Mouse (Mus musculus) kidney, adult 2 months (tissue): ENCODE measurements at regions not wholly inside any gene's neighbourhood (a gene's known extent, or its start where the extent isn't known, plus 50 kb on each side); places are given as distances from the start of the nearest gene placed in this dataset.

Experiments
- DNase-seq: peaks from one replicate; pipeline ENCODE4 v3.0.0; 2021
- H3K27ac ChIP-seq: fragments of 200-500 bp; 2 replicates; pipeline ENCODE4 v1.5.1; 2012; ENCODE audit warnings: low read depth, low read length, control low read depth, inconsistent platforms; ENCODE audit not compliant: insufficient read depth
- H3K27me3 ChIP-seq: fragments of 200-500 bp; replicated peaks from 2 replicates; pipeline ENCODE4 v1.6.1; 2012; ENCODE audit warnings: mild to moderate bottlenecking, moderate library complexity, low read length, inconsistent platforms; ENCODE audit not compliant: control insufficient read depth, insufficient read depth
- H3K36me3 ChIP-seq: fragments of 200-500 bp; 2 replicates; pipeline ENCODE4 v1.6.1; 2012; ENCODE audit warnings: mild to moderate bottlenecking, moderate library complexity, low read length, inconsistent platforms; ENCODE audit not compliant: control insufficient read depth, insufficient read depth
- H3K4me1 ChIP-seq: fragments of 200-500 bp; 2 replicates; pipeline ENCODE4 v1.6.1; 2011; ENCODE audit warnings: low read length; ENCODE audit not compliant: control insufficient read depth, insufficient read depth
- H3K4me3 ChIP-seq: fragments of 200-500 bp; 2 replicates; pipeline ENCODE4 v1.5.1; 2011; ENCODE audit warnings: mild to moderate bottlenecking, low read depth, low read length, control low read depth; ENCODE audit not compliant: insufficient read depth
- CTCF ChIP-seq: fragments of 200-500 bp; conservative IDR thresholded peaks from 2 replicates; pipeline ENCODE4 v1.5.1; 2011; ENCODE audit warnings: low read depth, mild to moderate bottlenecking, control low read depth, low read length, moderate library complexity, mixed read lengths; ENCODE audit not compliant: insufficient read depth, insufficient read length
- POLR2A ChIP-seq: fragments of 200-500 bp; IDR thresholded peaks from one replicate; pipeline ENCODE4 v1.6.1; 2011; ENCODE audit warnings: low read depth, low read length, control low read depth
- WGBS: fragments of 180-500 bp; shearing (Covaris S2); methylation state at CpG from one replicate; pipeline ENCODE4 v1.1.7; 2018; 5-methylcytosine and 5-hydroxymethylcytosine counted together

DNA sequence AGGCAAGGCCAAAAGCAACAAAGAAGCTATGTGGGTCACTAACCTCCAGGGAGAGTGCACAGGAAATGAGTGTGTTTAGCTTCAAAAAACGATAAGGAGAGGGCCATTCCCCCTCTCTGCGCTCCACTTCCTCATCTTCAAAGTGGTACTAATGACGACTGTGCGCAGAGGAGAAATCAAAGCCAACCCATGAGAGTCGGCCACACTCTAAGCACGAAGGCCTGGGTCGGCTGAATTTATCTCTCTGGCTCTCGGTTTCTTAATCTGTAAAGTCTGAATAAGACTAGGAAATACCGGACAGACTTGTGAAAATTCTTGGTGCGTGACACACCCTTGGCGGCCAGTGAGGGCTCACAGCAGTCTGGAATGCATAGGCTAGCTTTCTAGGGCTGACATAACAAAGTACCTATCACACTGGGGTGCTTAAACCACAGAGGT is 200.9 kb downstream of the Ankrd50 start:
- DNase-seq = peak; percentile 64
- H3K27ac ChIP-seq = no peak overlapping the region
- no peaks in the 10 kb centered on the region for H3K27me3 ChIP-seq
- TF ChIP-seq CTCF (no peak), POLR2A (no peak)
- no peaks in the 10 kb centered on the region for H3K4me1 ChIP-seq
- H3K36me3 ChIP-seq = no peaks in the 10 kb centered on the region
- 14% methylated on average over 11 of the region's 11 CpGs for WGBS
- H3K4me3 ChIP-seq = no peak overlapping the region

DNA sequence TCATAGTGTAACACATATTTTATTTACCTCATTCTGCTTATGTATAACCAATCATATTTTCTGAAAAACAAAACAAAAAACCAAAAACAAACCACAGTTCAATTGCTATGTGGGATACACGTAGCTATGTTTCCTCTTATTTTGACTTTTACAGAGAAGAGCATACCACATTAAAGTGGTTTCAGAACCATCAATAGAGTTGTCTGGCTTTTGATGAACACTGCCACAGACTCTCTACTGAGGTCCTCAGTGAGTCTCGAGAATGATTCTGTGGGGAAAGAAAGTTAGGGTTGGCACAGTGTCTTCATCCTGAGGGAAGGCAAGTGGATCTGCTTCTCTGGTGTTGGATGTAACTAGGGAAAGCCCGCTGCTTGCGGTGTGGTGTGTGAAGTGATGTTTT is 201.8 kb downstream of the Ankrd50 start:
- WGBS = 94% methylated on average over 4 of the region's 4 CpGs
- Histone ChIP-seq H3K4me1 (no peaks in the 10 kb centered on the region), H3K27ac (no peak overlapping the region), H3K4me3 (no peak overlapping the region), H3K27me3 (no peaks in the 10 kb centered on the region), H3K36me3 (no peaks in the 10 kb centered on the region)
- no peak for DNase-seq
- no peak for TF ChIP-seq CTCF
- TF ChIP-seq POLR2A = no peak

DNA sequence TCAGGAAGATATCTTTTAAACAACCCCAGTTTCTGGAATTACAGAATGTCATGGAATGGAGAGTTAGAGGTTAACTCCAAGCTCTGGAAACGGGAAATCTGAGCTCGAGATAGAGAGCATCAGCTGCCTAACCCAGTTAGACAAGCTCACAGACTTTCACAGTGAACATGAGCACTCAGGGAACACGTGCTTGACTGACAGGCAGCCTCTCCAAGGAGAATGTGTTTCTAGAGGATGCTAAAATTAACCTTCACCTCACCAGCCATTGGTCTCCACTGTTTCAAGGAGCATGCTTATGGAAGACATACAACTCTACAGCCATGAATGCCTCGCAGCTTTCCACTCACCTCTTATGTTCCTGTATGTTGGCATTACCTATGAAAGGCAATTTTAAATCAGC is 203.0 kb downstream of the Ankrd50 start:
- no peaks in the 10 kb centered on the region for H3K4me1 ChIP-seq
- H3K27ac ChIP-seq = no peak overlapping the region
- no peak for DNase-seq
- no peaks in the 10 kb centered on the region for H3K27me3 ChIP-seq
- H3K36me3 ChIP-seq = no peaks in the 10 kb centered on the region
- TF ChIP-seq CTCF (no peak), POLR2A (no peak)
- 69% methylated on average over 4 of the region's 4 CpGs for WGBS
- no peak overlapping the region for H3K4me3 ChIP-seq

DNA sequence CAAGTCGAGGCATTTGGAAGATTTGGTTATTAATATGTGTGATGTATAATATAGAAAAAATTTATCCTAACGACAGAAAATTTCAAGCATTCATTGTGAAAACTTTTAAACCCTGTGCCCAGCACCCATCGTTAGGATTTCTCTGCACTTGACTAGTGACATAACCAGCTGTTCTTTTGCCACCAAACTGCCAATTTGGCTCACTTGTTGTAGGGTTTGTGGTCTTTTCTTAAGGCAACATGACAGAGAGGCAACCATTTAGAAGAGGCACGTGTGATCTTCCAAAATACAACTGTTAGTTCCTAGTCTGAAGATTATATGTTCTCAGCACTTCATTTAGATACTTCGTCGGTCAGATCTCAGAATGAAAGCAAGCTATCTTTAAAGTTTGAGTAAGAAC is 203.8 kb downstream of the Ankrd50 start:
- no peaks in the 10 kb centered on the region for H3K27me3 ChIP-seq

DNA sequence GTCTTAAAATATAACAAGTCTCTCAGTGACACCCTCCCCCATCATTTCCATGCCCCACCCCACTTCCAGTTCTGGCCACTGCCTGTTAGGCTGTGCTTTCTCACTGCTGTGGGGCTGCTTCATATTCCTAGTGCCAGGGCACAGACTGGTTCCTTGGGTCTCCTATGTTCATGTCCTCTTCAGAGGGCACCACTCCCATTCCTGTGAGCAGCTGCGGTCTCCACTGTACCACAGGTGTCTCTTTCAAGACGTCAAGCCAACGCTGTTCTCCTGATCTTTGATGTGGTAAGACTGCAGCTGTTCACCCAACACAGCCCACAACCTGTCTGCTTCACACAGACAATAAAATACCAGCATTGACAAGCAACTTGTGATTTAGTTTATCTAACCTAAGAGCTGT is 204.5 kb downstream of the Ankrd50 start:
- Histone ChIP-seq H3K4me1 (no peaks in the 10 kb centered on the region), H3K4me3 (no peak overlapping the region), H3K27ac (no peak overlapping the region), H3K27me3 (no peaks in the 10 kb centered on the region), H3K36me3 (no peaks in the 10 kb centered on the region)
- TF ChIP-seq POLR2A = no peak
- TF ChIP-seq CTCF = no peak
- DNase-seq = no peak
- WGBS = 87% methylated on average over 3 of the region's 3 CpGs

More for the DNA sequence above, 203.8 kb downstream of the Ankrd50 start:
- Histone ChIP-seq H3K4me1 (no peaks in the 10 kb centered on the region), H3K36me3 (no peaks in the 10 kb centered on the region), H3K4me3 (no peak overlapping the region), H3K27ac (no peak overlapping the region)
- WGBS = 84% methylated on average over 6 of the region's 6 CpGs
- no peak for DNase-seq
- TF ChIP-seq CTCF (no peak), POLR2A (no peak)

DNA sequence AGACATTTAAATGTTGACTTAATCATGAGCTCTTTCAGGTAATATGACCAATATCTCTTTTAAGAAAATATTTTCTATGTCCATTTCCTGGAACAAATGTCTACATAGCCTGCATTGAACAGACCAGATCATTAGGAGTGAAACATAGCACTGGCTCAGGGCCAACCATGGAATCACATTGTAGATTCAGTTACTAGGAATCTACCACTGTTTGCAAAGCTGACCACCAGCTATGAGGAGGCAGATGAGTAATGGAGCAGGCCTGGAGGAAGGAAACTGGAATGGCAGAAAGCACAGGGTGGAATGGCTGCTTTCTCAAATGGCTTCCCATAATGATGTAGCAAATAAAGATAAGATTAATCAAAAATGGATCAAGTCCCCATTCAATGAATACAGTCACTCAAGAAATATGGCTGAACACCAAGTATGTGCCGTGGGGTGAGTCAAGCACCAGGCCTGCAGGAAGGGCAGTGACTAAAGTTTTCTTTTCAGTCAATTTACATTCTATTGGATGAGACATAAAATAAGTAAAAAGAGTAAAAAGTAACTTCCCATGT is 207.6 kb downstream of the Ankrd50 start:
- H3K27ac ChIP-seq = no peak overlapping the region
- 75% methylated on average over 1 of the region's 1 CpGs for WGBS
- no peak for TF ChIP-seq CTCF
- TF ChIP-seq POLR2A = no peak

DNA sequence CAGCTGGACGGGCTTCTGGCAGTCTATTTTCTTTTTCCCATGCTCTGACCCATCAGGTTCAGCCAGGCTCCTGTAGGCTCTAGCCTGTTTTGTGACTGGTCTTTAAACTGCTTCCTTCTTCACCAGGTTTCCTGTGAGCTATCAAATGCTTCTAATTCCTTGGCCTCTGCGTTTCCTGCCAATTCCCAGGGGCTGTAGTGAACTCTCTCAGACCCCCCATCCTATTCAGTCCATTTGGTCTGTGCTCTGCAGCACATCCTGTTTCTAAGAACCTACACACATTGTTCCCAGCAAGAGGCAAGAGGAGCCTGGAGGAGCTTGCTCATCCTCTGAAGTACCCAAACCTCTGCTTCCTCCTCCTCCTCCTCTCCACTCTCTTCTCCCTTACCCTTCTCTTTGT is 209.3 kb downstream of the Ankrd50 start:
- Histone ChIP-seq H3K4me3 (no peak overlapping the region), H3K27me3 (no peaks in the 10 kb centered on the region), H3K27ac (no peak overlapping the region), H3K36me3 (no peaks in the 10 kb centered on the region), H3K4me1 (no peaks in the 10 kb centered on the region)
- DNase-seq = peak; percentile 77
- TF ChIP-seq POLR2A (no peak), CTCF (no peak)
- WGBS = 53% methylated on average over 2 of the region's 2 CpGs

More for the DNA sequence above, 207.6 kb downstream of the Ankrd50 start:
- DNase-seq = no peak
- Histone ChIP-seq H3K27me3 (no peaks in the 10 kb centered on the region), H3K4me3 (no peak overlapping the region), H3K4me1 (no peaks in the 10 kb centered on the region), H3K36me3 (no peaks in the 10 kb centered on the region)

DNA sequence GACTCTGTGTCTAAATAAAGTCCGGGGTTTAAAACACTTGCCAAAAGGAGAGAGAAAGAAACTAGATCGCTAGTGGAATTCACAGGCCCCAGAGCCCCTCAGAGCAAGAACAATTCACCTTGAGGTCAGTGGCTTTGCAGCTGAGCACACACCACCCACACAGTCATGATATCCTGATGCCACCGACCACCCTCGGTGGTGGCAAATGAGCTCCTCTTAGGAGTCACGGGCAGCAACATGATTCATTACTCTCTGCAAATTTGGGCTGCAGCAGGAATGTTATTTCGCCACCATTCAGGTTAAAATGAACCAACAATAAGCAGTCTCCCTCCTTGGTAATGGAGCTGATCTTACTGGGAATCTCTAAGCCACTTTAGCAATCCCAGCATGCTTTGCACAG is 213.9 kb downstream of the Ankrd50 start:
- no peaks in the 10 kb centered on the region for H3K36me3 ChIP-seq
- WGBS = 29% methylated on average over 6 of the region's 6 CpGs
- H3K27me3 ChIP-seq = no peaks in the 10 kb centered on the region
- no peak overlapping the region for H3K27ac ChIP-seq
- no peaks in the 10 kb centered on the region for H3K4me1 ChIP-seq
- no peak for TF ChIP-seq POLR2A
- no peak for TF ChIP-seq CTCF
- no peak for DNase-seq
- H3K4me3 ChIP-seq = no peak overlapping the region
